Mouse (Mus musculus) ovary, postnatal 36 days (tissue): Measurements from ENCODE around the gene Flcn.
"Not testable (repeated sequence)": the region's sequence is repeated elsewhere in the genome, so short reads cannot be mapped to it uniquely, and the experiment has no call there.

ENCODE experiments used
- DNase-seq: peaks from one replicate; pipeline ENCODE4 v3.0.0; 2022; ENCODE audit warnings: low spot score, mixed read lengths

The Flcn gene

GRCm38 (mm10) chr11:59809670-59810474, at the start of gene Flcn:
TSS of gene Flcn (minus strand) at chr11:59810016.
- peak; percentile 84 for DNase-seq

DNA sequence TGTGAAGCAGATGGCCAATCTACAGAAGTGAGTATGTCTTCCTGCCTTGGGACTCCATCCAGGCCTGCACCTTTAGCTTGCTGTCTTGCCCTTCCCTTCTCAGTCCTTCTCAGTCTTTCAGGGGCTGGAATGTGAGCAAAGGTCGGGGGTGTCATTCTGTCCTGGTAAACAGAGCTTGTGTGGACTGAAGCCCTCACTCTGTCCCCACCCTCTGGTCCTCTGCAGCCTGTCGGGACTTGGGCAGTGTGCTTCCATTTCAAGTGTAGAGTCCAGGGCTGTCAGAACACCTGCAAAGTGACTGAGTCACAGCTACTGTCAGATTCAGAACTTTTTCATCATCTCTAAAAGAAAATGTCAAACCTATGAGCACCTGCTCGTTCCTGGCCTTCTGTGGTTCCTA, 43.0 kb upstream of the Flcn start:
- DNase-seq = no peak

DNA sequence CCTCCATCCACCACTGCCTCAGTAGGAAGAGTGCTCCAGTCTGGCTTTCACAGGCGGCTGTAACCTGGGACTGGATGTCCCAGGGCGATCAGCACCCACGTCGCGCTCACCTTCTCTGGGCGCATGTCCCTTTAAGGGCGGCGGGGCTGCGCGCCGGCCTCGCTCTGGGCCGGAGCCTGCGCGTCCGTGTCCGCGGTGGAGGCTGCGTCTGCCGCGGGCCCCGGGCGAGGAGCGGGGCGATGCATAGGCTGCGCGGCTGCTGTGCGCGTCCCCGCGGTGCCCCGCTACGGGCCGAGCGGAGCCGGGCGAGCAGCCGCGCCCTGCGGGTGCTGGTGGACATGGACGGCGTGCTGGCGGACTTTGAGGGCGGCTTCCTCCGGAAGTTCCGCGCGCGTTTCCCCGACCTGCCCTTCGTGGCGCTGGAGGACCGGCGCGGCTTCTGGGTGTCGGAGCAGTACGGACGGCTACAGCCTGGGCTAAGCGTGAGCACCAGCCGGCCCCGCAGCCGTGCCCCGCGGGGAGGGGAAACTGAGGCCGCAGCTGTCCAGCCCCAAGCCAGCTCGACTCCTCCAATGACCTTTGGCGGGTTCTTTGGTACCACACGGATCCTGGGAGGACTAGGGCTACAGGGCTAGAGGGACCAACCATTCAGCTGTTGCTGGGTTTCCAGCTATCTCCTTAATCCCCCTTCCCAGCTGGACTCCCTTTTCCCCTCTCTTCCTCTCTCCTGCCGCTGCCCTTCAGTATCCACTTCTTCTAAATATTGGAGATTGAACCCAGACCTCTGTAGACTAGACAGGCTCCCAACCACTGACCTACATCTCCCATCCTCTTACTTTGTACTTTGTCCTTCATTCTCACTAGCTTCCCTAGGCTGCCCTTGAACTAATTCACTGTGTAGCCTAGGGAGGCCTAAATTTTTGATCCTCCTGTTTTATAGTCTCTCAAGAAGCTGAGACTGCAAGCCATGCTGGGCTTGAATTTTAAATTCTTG, 38.4 kb upstream of the Flcn start:
- DNase-seq = peak; percentile 82

GRCm38 (mm10) chr11:59847131-59847530, 37.3 kb upstream of the Flcn start:
- DNase-seq = peak; percentile 44

GRCm38 (mm10) chr11:59846311-59846710, 36.5 kb upstream of the Flcn start:
- DNase-seq = no peak

DNA sequence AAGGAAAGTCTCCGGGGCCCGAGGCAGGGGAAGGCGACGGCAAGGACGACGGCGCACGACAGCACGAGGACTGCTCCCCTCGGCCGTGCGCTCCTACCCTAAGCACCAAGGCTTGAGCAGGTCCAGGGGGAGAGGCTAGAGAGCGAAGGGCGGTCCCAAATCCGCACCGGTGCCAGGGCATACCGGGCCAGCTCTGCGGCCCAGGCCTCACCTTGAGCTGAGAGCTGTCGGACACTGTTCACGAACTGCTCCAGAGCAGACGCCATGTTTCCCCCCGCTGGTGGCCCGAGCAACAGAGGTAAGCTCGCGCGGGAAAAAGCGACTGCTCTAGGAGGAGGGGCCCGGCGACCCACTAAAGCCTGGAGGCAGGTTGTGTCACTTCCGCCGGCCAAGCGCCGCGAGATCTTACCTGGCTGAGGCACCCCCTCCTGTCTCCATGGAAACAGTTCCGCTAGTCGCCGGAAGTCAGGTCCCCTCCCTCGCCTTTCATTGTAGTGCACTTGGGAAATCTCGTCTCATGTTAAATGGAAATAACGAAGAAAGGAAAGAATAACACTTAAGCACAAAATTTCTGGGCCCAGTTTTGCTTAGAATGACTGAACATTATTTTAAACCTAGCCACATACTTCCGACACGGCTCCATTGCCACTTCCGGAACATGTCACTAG, 29.8 kb upstream of the Flcn start, which contains the start of gene Cops3:
Gene Cops3, minus strand, starts transcription at position 380 of the 668 bp plus-strand sequence.
- DNase-seq = peak; percentile 91

- peak; percentile 90 for DNase-seq
Observed at GRCm38 (mm10) chr11:59839008-59839458, 29.2 kb upstream of the Flcn start, which contains the start of gene Nt5m. TSS of gene Nt5m (plus strand) at chr11:59839447.

DNA sequence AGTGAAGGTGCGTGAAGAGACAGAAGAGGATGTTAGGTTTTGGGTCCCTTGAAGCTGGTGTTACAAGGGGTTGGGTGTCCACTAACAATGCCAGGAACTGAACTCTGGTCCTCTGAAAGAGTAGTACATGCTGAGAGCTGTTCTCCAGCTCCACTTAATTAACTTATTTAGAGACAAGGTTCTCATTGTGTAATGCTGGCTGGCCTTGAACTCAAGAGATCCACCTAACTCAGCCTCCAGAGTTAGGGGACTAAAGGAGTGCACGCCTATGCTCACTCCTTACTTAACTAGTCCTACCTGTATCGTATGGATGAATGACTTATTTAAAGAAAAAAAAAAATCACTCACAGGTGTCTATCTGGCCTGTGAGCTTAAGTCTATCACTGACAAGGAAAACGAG, 28.6 kb upstream of the Flcn start:
- DNase-seq = no peak

GRCm38 (mm10) chr11:59837789-59838188, 28.0 kb upstream of the Flcn start:
- DNase-seq = not testable (repeated sequence)

- no peak for DNase-seq
Observed at GRCm38 (mm10) chr11:59821625-59822024, 11.8 kb upstream of the Flcn start.

- no peak for DNase-seq
Observed at GRCm38 (mm10) chr11:59817916-59818315, 8.1 kb upstream of the Flcn start.

DNA sequence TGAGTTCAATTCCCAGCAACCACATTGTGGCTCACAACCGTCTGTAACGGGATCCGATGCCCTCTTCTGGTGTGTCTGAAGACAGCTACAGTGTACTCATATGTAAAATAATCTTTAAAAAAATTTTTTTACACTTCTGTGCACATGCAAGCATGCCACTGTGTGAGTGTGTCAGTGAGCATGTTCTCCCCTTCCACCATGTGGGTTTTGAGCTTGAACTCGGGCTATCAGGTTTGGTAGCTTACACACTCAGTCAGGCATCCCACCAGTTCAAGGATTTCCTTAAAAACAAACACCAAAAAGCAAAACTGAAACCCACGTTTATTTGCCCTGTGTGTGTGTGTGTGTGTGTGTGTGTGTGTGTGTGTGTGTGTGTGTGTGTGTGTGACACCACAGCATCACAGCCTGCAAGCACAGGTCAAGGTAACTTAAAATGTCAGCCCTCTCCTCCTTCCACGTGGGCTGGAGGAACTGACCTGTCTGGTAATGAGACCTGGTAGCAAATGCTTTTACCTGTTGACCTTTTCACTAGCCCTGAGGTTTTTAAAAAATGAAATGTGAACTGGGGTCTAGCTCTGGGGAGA, 5.8 kb upstream of the Flcn start:
- no peak for DNase-seq

GRCm38 (mm10) chr11:59814936-59815335, 5.1 kb upstream of the Flcn start:
- no peak for DNase-seq

GRCm38 (mm10) chr11:59814311-59814710, 4.5 kb upstream of the Flcn start:
- DNase-seq = no peak

- DNase-seq = no peak
Observed at GRCm38 (mm10) chr11:59813276-59813675, 3.5 kb upstream of the Flcn start.

DNA sequence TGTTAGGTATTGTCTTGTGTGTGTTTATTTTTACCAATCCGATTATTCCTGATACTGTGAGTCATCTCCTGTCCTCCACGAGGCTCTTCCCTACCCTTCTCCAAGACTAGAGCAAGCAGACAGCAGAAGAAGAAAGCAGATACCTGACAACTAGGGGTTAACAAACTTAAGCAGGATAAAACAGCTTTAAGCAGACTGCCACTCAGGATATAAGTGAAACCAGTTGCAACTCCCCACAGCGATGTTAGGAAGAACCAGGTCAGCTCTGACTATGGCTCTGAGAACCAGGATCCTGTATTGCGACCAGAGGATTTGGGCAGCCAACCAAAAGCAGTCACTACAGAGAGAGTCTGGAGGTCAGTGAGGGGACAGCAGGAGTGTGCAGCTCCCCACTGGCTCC, 1.4 kb upstream of the Flcn start:
- DNase-seq = no peak

DNA sequence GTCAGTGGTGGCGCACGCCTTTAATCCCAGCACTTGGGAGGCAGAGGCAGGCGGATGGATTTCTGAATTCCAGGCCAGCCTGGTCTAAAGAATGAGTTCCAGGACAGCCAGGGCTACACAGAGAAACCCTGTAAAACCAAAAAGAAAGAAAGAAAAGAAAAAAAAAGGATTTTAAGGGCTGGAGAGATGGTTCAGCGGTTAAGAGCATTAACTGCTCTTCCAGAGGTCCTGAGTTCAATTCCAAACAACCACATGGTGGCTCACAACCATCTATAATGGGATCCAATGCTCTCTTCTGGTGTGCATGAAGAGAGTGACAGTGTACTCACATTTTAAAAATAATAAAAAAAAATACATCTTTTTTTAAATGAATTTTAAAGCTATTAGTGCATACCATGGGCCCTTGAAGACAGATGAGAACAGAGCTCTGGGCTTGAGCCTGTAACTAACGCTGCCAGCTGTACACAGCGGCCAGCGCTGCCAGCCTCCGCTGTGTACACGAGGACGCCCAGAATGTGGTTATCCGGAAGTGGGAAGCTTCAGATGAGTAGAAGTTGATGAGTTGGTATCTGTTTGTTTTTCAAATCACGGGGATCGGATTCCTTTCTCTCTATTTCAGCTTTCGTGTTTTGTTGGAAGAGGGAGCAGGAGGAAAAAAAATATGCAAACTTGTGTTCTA, 803 bp upstream of the Flcn start:
- DNase-seq = no peak

- DNase-seq = no peak
Observed at GRCm38 (mm10) chr11:59809071-59809669, 646 bp downstream of the Flcn start.

GRCm38 (mm10) chr11:59808170-59808960, 1.5 kb downstream of the Flcn start:
- no peak for DNase-seq

DNA sequence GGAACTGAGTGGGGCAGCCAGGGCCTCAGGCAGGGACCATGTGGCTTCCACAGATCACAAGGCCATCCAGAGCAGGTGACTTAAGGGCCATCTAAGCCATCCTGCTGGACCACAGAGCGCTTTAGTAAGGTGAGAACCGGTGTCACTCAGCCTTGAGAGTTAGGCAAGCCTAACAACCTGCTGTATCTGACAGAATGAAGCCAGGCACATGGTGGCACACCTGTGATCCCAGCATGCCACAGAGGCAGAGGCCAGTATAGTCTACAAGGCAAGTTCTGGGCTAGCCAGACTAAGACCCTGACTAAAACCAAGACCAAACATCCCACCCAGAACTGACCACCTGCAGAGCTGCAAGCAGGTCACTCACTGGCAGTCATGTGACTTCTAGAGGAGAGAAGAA, 4.2 kb downstream of the Flcn start:
- DNase-seq = no peak
